Mouse (Mus musculus) liver, embryonic 14.5 days (tissue): Measurements from ENCODE around the gene Shbg.

Experiments
- CTCF ChIP-seq: IDR thresholded peaks from 2 replicates; pipeline ENCODE4 v1.5.1; 2016; ENCODE audit warnings: antibody characterized with exemption, low read depth, control low read depth
- EP300 ChIP-seq: IDR thresholded peaks from 2 replicates; pipeline ENCODE4 v1.6.1; 2016; ENCODE audit warnings: antibody characterized with exemption, low read depth

GRCm38 (mm10) chr11:69656617-69657461 lies 39.1 kb upstream of the Shbg start:
- TF ChIP-seq CTCF = peak; percentile 88
- no peak for TF ChIP-seq EP300
